Comparison of ENCODE assay signal across 9 mouse cellular contexts in the genomic region with DNA sequence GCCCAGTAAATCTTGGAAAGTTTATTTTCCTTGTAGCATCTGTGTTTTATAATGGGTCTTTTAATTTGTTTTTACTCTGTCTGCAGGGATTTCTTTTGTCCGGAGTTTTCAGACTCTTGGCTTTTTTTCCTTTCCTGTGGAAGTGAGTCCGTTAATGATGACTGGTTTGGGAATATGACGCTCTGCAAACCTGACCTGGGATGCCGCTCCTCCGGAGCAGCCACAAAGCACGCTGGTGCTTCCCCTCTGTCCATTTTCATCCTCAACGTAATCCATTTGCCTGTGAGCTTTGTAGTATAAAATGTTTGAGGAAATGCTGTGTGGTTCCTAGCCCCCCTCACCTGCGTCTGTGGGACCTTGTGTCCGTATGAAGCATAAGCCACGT.
A peak's percentile ranks its signal among the peaks of the same experiment; 100 is the strongest.
DNase-seq lines count a peak whose midpoint lies in the region; ATAC-seq and TF ChIP-seq lines count a peak whose summit lies in the region.
"Had no signal": no experiment of that assay in that cellular context is flagged by ENCODE, and none has a peak within 500 bp of the region (broad histone marks: within the 10 kb centered on the region; RNA-seq: fewer than 3 reads in every experiment).

No protein-coding gene starts in this region.

- H3K4me2 ChIP-seq in embryonic facial prominence, embryonic 12.5 days (replicated peaks) = peak overlapping the region; percentile 51
- peak overlapping the region; percentile 54 for H3K4me2 ChIP-seq in heart, postnatal 0 days (ENCODE audit: low read depth, low read length)
- peak overlapping the region; percentile 47 for H3K4me2 ChIP-seq in liver, postnatal 0 days (ENCODE audit: low read depth, low read length)

- H3K9ac ChIP-seq in embryonic facial prominence, embryonic 12.5 days = peak overlapping the region; percentile 15; the same call in 1 of the 2 replicates
- no peak overlapping the region; the same call in 1 of the 2 replicates for H3K9ac ChIP-seq in heart, postnatal 0 days (replicated peaks; ENCODE audit: low read depth, low read length)
- H3K9ac ChIP-seq in liver, postnatal 0 days (replicated peaks) = no peak overlapping the region
- H3K9ac ChIP-seq: liver, embryonic 14.5 days had no signal

- TF ChIP-seq EP300 in heart, postnatal 0 days (IDR thresholded peaks at IDR 0.05; ENCODE audit: low read depth) = no peak
- TF ChIP-seq EP300 in liver, postnatal 0 days (IDR thresholded peaks at IDR 0.05; ENCODE audit: low read depth) = no peak

- H3K9me3 ChIP-seq in embryonic facial prominence, embryonic 12.5 days = no peaks in the 10 kb centered on the region
- H3K9me3 ChIP-seq in heart, postnatal 0 days (replicated peaks; ENCODE audit: control insufficient read depth, low read length) = no peaks in the 10 kb centered on the region
- no peaks in the 10 kb centered on the region for H3K9me3 ChIP-seq in liver, postnatal 0 days (ENCODE audit: low read length)
- H3K9me3 ChIP-seq: G1E had no signal

- peak; percentile 13 for DNase-seq in kidney, adult 18-20 months
- no peak for DNase-seq in kidney, adult 11 months
- no peak for DNase-seq in heart, postnatal 0 days (ENCODE audit: low spot score)
- DNase-seq in liver, postnatal 0 days = no peak
- no peak for DNase-seq in layer of hippocampus, postnatal 36 days
- DNase-seq in adrenal gland, postnatal 10 days = no peak

- peaks cover 41% of the 10 kb centered on the region for H3K4me1 ChIP-seq in embryonic facial prominence, embryonic 12.5 days
- peaks cover 24% of the 10 kb centered on the region for H3K4me1 ChIP-seq in heart, postnatal 0 days (ENCODE audit: control insufficient read depth, insufficient read depth)
- H3K4me1 ChIP-seq in liver, postnatal 0 days (ENCODE audit: insufficient read depth) = peaks cover 8% of the 10 kb centered on the region; the same call in 1 of the 2 replicates

- WGBS in embryonic facial prominence, embryonic 12.5 days = 9% methylated on average over 10 of the region's 10 CpGs
- 25% methylated on average over 10 of the region's 10 CpGs for WGBS in heart, postnatal 0 days
- WGBS in liver, postnatal 0 days (ENCODE audit: insufficient replicate concordance) = 39% methylated on average over 10 of the region's 10 CpGs

- H3K27me3 ChIP-seq in embryonic facial prominence, embryonic 12.5 days = peaks cover 3% of the 10 kb centered on the region; the same call in 1 of the 2 replicates
- no peaks in the 10 kb centered on the region for H3K27me3 ChIP-seq in heart, postnatal 0 days (ENCODE audit: control insufficient read depth, insufficient read depth, low read length)
- 0 out of 2 replicates have a peak, but pooled peaks cover 4% of the 10 kb centered on the region for H3K27me3 ChIP-seq in liver, postnatal 0 days (ENCODE audit: insufficient read depth, low read length)

- TF ChIP-seq CTCF in heart, postnatal 0 days (IDR thresholded peaks at IDR 0.05; ENCODE audit: low read depth) = no peak
- TF ChIP-seq CTCF in liver, postnatal 0 days (IDR thresholded peaks at IDR 0.05; ENCODE audit: low read depth) = no peak

- no peaks in the 10 kb centered on the region for H3K36me3 ChIP-seq in embryonic facial prominence, embryonic 12.5 days
- no peaks in the 10 kb centered on the region for H3K36me3 ChIP-seq in heart, postnatal 0 days (replicated peaks; ENCODE audit: control insufficient read depth, insufficient read depth, low read length)
- no peaks in the 10 kb centered on the region for H3K36me3 ChIP-seq in liver, postnatal 0 days (replicated peaks; ENCODE audit: insufficient read depth, low read length)
- H3K36me3 ChIP-seq: G1E had no signal

- H3K27ac ChIP-seq in embryonic facial prominence, embryonic 12.5 days = peak overlapping the region; percentile 86
- peak overlapping the region; percentile 69 for H3K27ac ChIP-seq in heart, postnatal 0 days (ENCODE audit: low read depth)
- H3K27ac ChIP-seq in liver, postnatal 0 days (ENCODE audit: low read depth) = peak overlapping the region; percentile 58
- H3K27ac ChIP-seq: liver, embryonic 14.5 days had no signal

- no peak for ATAC-seq in embryonic facial prominence, embryonic 12.5 days (ENCODE audit: insufficient number of reproducible peaks, insufficient read depth, low FRiP score, low TSS enrichment)
- ATAC-seq in heart, postnatal 0 days (ENCODE audit: insufficient read depth, low read depth) = no peak
- ATAC-seq in liver, postnatal 0 days = no peak

- no peak overlapping the region for H3K4me3 ChIP-seq in embryonic facial prominence, embryonic 12.5 days
- H3K4me3 ChIP-seq in heart, postnatal 0 days (ENCODE audit: low read depth, low read length) = peak overlapping the region; percentile 24
- H3K4me3 ChIP-seq in liver, postnatal 0 days (ENCODE audit: low read depth, low read length) = no peak overlapping the region
